Mouse (Mus musculus) left cerebral cortex, postnatal 14 days (tissue): ENCODE results near the gene 1700012B07Rik. TPM values are rescaled to one million over a fixed set of nuclear protein-coding genes. Genes with fewer than 3 reads are reported as not detected.

ENCODE experiments used
- DNase-seq, 2 experiments: peaks; one replicate each; pipeline ENCODE4 v3.0.0; 2021 to 2022; ENCODE audit warnings: low spot score in 2 of 2, mixed read lengths in 1 of 2
- intact Hi-C: fragments of 180-260 bp; cut with DNase I; formaldehyde crosslinking; loops from one replicate; pipeline ENCODE4 v1.15.1; 2025
- total RNA-seq, 2 experiments: library from RNA; stranded (reverse); gene quantifications; 2 replicates each; pipeline ENCODE4 v1.2.3; 2021

1700012B07Rik gene
- total RNA-seq, 2 experiments from 2014 or later = not detected

DNA sequence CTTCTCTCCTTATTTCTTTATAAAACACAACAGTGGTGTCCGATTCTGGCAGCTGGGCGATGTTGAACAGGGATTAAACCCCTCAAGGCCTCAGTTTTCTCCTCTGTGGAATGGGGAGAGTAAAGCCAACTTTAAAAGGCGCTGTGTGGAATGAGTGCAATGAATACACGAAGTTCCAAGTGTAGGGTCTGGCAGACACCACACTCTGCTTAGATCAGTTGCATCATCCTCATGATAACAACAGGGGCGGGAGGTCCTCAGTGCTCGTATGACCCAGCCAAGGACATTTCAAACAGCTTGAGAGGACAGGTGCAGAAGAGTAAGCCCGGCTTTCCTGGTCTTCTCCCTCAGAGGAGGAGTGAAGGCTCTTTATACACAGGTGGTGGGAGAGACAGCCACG is 26.2 kb upstream of the 1700012B07Rik start:
- intact Hi-C loops = loop anchor here (10.0 kb wide), 1 partner anchor 609 kb away; no protein-coding TSS in a partner anchor

DNA sequence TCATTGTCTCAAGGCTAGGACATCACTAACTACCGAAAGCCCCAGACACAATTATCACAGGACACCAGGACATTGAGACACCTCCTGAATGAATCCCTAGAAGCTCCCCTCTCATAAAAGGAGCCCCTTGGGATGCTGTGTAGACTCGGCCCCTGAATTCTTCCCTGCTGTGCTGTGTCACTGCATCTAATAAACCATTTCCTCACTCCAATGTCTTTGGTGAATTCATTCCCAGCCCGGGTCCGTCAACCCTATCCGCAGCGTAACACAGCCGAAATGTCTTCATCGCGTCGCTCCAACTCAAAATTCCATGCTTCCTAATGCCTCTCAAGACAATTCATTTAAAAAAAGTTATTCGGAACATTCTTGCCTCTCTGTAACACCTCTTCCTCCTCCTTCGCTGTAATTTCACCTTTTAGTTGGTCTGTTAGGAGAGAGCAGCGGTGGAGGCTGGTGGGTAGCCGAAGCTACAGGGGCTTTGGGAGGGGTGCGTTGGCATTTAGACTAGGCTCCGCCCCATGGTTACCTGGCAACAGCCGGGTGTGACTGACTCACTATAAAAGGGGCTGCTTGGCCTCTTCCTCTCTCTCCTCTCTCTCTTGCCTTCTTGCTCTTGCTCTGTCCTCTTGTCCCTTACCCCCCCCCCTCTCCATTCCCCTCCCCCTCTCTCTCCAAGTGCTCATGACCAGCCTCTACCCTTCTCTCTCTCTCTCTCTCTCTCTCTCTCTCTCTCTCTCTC is 25.6 kb upstream of the 1700012B07Rik start:
- DNase-seq = no peak
- intact Hi-C loops = loop anchor here (10.0 kb wide), 1 partner anchor 609 kb away; no protein-coding TSS in a partner anchor

More for the DNA sequence above, 26.2 kb upstream of the 1700012B07Rik start:
- no peak for DNase-seq

DNA sequence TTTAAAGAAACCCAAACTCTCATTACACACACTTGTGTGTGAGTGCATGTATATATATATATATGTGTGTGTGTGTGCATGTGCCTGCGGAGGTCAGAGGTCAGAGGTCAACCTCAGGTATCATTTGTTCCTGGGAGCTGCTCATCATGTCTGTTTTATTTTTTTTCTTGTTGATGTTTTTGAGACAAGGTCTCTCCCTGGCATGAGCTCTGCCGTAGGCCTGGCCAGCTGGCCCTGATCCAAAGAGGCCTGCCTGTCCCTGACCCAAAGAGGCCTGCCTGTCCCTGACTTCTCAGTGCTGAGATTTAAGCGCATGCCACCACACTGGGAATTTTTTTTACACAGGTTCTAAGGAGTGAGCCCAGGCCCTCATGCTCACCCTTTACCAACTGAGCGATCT is 24.1 kb upstream of the 1700012B07Rik start:
- intact Hi-C loops = loop anchor here (10.0 kb wide), 1 partner anchor 607 kb away; no protein-coding TSS in a partner anchor
- DNase-seq = no peak

DNA sequence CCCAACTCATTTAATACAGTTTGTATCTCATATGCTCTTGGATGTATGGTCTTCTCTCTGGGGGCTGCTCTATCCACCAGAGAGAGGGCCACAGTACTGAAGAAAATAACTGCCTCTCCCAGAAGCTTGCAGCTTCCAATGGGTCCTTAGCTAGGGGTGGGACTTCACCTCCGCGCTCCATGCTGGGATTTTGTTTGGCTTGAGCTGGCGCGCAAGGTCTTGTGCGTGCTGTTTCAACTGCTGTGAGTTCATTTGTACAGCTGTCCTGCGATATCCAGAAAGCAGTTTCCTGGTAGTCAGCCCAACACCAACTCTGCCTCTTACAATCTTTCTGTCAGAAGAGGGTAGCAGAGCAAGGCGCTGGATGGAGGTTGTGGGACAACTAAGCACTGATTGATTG is 18.5 kb upstream of the 1700012B07Rik start:
- intact Hi-C loops = no loop called here
- DNase-seq = no peak

DNA sequence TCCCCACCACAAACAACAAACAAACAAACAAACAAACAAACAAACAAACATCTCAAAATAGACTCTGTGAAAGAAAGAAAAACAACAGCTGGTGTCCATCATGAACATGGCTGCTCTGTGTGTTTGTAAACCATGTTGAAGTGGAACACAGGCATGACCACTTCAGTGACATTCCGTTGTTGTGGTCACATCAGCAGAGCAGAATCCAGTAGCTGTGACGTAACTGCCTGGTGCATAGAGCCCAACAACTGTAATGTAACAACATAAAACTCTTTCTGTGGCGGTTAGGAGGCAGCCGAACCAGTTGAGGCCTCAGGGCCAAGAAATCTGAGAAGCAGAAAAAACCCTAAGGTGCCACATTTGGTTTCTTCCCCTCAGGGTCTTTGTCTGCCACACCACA is 17.8 kb upstream of the 1700012B07Rik start:
- intact Hi-C loops = no loop called here
- DNase-seq = no peak

DNA sequence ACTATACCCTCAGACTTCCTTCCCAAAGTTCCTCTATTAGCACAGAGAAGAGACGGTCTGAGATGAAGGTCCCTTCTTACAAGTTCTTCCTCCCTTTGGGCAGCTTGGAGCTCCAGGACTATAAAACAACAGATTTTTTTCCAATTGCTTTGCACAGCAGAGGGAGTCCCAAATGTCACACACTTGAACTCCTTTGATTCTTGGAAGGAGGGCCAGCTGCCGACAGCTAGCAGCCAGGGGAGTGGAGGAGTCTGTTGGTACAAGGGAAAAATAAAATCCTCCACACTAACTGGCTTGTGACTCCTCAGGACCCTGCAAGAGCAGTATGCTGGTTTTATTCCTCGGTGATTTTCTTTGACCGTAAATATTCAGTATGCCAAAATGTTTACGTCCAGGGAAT is 16.6 kb upstream of the 1700012B07Rik start:
- intact Hi-C loops = no loop called here
- no peak for DNase-seq

DNA sequence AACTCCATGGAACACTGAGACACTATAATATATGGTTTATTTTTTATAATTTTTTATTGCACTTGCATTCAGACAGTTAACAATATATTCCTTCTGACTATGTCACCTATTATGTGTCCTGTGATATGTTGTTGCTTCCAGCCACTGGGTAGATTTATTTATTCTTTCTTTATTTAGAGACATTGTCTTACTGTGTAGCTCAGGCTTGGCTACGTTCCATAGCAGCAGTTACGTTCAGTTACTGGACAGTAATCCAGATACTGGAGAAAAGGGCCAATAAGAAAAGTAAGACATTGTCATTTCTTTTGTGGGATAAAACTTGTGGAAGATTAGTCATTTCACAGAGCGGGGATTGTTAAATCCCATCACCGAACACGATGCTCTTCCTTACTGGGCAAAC is 2.5 kb upstream of the 1700012B07Rik start:
- intact Hi-C loops = no loop called here
- DNase-seq = no peak

DNA sequence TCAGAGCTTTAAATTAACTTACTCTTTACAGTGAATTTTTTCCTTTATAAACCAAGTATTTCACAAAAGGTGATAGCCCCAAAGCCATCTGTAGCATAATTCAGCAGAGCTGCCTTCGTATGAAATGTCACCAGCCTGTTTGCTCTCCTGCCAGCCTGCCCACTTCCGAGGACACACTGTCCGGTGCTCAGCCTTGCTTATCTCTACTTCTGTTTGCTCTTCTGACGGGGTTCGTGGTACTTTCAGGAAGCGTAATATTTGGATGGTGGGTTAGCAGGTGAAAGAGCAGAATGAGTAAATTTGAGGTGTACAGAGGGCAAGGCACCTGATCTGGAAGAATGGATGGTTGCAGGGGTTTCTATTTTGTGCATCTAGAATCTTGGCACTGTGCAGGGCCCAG is 5.6 kb downstream of the 1700012B07Rik start:
- intact Hi-C loops = no loop called here

DNA sequence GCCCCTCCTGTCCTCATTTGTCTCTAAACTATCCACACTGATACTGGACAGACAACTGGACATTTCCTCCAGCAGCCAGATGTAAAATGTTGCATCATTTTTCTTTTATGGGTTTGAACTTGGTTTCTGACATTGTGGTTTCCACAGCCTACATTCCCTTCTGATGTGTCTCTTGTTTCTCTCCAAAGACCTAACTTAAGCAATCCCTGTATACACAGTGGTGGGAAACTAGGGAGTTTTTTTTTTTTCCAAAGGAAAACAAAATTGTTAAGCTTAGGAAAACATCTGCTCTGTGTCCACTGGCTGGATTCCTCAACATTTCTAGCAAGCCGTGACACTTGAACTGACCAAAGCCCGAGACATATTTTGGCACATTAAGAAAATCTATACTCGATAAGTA is 10.4 kb downstream of the 1700012B07Rik start:
- intact Hi-C loops = no loop called here
- DNase-seq = no peak

More for the DNA sequence above, 5.6 kb downstream of the 1700012B07Rik start:
- no peak for DNase-seq

DNA sequence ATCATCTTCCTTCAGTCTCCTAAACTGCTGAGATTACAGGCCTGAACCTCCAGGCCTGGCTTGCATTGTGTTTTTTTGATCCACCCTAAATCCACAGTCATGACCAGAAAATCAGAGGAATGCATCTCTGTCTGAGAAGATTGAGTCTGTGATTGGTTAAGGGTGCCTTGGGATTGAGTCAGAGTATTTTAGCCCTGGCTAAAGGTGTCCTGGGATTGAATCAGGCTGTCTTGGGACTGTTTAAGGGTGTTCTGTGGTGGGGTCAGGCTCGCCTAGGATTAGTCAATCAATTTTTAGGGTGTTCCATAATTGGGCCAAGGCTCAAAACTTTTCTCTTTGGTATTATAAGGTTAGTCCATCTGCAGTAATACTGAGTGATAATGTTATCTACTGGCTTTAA is 10.9 kb downstream of the 1700012B07Rik start:
- DNase-seq = no peak
- intact Hi-C loops = no loop called here

DNA sequence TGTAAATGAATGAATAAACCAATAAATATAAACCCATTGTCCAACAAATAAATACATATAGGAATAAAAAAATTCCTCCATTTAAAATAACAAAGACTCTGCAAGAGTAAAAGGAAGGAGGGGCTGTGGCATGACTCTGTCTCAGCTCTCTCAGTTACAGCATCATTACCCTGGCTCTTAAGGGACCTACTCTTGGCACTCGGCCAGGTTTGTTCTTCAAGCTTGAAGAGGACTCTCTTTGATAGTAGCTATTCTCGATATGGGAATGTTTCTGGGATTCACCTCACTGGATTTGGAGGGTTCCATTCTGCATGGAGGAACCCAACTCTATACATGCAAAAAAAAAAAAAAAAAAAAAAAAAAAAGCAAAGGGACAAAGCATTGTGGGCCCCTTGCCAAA is 16.1 kb downstream of the 1700012B07Rik start:
- no peak for DNase-seq
- intact Hi-C loops = no loop called here

DNA sequence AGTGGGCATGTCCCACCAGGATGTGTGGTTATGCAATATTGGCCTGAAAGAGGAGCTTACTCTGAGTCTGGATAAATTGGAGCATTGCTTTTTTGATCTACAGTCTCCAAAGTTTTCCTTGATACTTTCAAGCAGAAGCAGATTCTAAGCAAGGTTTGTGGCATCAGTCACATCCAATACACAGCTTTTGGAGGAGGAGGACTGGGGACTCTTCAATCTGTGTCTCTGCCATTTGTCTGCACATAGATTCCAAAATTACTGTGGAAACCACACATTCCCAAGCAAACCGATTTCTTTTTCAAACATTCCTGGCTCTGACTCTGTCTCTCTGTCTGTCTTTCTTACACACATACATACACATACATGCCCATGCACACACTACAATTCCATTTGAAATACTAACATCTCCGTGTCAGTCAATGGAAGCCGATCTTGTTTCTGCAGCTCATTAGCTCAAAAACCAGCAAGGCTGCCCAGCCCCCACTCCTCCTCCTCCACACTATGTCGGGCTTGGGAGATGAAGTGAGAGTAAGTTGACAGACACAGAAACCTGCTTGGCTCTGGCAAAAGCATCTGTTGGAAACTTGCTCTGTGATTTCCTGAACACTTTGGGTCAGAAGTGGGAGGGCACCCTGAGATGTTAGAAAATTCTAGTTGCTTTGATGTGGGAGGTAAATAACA is 18.5 kb downstream of the 1700012B07Rik start:
- intact Hi-C loops = loop anchor here (10.0 kb wide), 1 partner anchor 95 kb away; no protein-coding TSS in a partner anchor
- peak; percentile 41 to 44 for DNase-seq

DNA sequence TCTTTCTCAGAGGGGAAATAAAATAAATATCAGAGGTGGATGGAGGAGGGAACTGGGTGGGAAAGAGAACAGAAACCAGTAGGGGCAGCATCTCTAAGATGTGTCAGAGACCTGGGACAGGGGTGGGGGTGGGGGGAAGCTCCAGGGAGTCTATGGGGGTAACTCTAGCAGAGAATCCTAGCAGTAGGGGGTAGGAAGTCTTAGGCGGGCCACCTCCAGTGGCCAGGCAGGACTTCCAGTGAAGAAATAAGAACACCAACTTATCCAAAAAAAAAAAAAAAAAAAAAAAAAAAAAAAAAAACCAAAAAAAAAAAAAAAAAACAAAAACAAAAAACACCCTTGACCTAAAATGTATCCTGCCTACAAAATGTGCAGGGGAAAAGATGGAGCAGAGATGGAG is 26.3 kb downstream of the 1700012B07Rik start:
- intact Hi-C loops = loop anchor here (10.0 kb wide), 1 partner anchor 87 kb away; no protein-coding TSS in a partner anchor
- DNase-seq = no peak

DNA sequence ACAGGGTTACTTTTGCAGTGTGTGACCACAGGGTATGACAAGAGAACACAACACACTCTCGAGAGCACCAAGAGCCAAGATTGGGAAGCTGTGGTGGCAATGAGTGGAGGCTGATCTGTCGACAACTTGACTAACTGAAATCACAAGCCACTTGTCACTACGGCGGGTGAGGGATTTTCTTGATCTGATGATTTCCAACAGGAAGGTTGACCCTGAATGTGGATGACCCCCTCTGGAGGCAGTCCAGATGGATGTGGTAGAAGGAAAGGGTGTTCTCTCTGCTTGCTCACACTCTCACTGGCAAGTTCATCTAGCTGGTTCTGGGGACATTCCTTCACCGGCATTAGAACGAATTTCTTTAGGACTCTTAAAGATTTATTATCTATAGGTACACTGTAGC is 30.3 kb downstream of the 1700012B07Rik start:
- DNase-seq = no peak
- intact Hi-C loops = no loop called here

DNA sequence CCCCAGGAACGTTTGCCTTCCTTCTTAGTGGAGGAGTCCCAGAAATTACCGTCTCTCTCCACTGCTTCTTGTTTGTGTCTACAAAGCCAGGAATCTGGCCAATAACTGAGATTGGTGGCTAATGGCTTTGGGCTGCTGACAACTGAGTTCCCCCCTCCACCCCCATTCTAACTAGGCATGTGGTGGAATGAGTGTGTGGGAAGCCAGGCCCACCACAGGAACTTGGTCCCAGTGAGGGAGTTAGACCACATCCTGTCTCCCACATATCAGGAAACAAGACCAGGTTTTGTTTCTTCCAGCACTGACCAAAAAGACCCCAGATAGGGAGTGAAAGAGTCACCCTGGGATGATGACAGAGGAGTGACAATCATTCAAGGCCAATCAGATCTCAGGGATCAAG is 32.3 kb downstream of the 1700012B07Rik start:
- no peak for DNase-seq
- intact Hi-C loops = no loop called here

DNA sequence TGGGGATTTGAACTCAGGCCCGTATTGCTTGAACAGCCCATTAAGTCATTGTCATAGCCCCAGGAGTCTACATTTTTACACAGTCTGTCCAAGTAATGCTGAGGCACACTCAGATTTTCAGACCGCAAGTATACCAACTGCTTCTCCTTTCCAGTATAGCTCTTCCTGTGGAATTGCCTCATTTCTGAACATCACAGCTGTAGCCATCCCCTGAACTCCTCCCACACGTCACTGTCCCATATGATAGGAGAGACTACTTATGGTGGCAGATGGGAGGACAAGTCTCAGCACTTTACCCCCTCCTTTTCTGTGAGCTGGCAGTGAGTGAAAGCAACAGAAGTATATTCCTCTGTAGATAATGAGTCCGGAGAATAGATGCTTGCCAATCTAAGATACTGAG is 34.3 kb downstream of the 1700012B07Rik start:
- peak in 1 of 2 experiments; percentile 26 for DNase-seq
- intact Hi-C loops = no loop called here

DNA sequence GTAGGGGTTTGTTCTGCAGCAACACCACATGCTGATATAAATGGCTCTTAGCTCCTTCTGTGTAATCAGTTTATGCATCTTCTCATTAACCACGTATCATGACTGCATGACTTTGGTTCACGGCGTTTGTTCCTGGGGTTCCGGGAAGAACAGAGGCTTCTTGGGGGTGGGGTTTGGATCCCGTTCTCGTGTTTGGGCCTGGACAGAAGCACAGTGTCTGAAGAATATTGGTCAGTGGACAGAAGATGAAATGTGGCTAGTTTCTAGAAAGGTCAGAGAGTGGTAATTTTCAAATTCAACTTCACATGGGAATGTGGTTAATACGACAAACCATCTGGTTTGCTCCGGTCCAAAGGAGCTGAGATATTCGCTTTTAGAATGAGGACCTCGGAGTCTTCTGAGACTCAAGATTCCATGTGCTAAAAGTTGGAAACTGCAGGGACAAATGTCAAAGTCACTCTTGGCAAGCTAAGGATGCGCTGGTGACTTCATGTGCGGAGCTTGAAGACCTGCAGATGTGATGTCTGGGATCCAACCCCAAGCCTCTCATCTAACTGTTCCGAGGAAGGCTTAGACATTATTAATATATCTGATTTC is 35.3 kb downstream of the 1700012B07Rik start:
- intact Hi-C loops = no loop called here
- DNase-seq = no peak

DNA sequence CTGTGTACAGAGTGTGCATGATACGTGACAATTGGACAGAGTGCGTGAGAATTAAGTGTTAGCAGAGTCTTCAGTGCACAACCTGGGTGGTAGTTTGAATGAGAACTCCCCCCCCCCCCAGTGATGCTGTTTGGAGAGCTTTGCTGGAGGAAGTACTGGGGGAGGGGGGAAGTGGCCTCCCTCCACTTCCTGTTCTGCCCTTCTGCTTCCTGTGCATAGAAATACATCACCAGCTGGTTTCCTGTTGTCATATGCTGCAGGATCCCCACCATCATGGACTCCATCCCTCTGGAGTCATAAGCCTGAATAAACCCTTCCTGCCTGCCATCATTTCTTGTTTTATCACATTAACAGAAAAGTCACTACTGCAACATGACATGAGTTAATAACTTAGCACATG is 35.9 kb downstream of the 1700012B07Rik start:
- intact Hi-C loops = no loop called here
- DNase-seq = no peak

DNA sequence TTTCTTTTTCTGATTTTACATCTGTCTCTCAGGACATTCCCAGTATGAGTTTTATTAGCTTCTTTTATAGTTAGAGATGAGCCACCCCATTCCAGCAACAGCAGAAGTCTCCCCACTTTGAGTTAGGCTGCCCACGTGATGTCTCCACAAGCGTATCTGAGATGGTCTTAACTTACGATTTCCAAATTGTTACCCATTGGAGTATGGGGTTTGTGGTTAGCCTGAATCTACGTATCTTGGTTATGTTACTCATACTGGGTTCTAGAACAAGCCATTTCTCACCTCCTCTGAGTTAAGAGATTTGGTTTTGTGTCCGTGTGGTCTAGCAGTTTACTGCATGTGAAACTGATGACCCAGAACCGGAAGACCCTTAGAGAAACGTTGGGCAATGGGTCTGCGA is 37.6 kb downstream of the 1700012B07Rik start:
- DNase-seq = no peak
- intact Hi-C loops = no loop called here

DNA sequence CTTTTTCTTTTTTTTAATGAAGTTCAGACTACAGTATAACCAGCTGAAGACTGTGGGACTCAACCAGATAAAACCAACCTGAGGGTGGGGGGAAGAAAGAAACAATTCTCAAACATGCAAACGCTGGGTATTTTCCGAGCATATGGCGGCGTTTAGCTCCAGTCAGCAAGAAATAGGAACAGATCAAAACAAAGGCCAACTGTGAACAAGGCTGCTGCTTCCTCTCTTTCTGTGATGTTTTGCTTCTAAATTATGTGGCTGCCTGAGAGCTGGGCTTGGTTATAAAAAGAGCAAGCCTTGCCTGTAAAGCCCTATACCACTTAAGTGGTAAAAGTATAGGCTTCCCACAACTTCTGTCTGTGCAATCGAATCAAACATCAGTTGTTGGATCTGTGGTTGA is 42.5 kb downstream of the 1700012B07Rik start:
- intact Hi-C loops = no loop called here
- DNase-seq = no peak
